In the genomic region with DNA sequence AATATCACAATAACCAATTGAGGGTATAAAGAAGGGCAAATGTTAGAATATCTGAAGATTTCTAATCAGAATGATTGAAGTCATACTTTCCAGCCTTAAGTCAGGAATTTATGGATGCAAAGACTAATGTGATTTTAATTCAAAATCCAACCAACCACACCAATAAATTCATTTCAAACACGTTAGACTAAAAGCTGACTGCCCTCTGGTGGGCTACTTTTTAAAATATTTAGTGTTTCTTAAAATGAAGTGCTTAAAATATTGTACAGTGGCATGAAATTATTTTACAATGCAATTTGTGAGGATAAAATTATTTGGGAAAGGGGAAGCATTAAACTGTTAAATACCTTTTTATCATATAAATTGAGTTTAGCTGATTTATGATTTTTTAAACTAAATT, we compare ENCODE assay signal across 13 mouse cellular contexts.
DNase-seq lines count a peak whose midpoint lies in the region; ATAC-seq and TF ChIP-seq lines count a peak whose summit lies in the region.
"Had no signal": no experiment of that assay in that cellular context is flagged by ENCODE, and none has a peak within 500 bp of the region (broad histone marks: within the 10 kb centered on the region; RNA-seq: fewer than 3 reads in every experiment).

No protein-coding gene starts in this region.

- peak; percentile 58 for TF ChIP-seq CTCF in heart, adult 2 months (IDR thresholded peaks at IDR 0.05)
- TF ChIP-seq CTCF in liver, postnatal 0 days (IDR thresholded peaks at IDR 0.05; ENCODE audit: low read depth) = peak; percentile 46

- H3K79me2 ChIP-seq in heart, adult 2 months (replicated peaks; ENCODE audit: control insufficient read depth, insufficient read depth, low read length) = no peaks in the 10 kb centered on the region

- WGBS in heart, adult 2 months = 24% methylated on average over 1 of the region's 1 CpGs
- 21% methylated on average over 1 of the region's 1 CpGs for WGBS in liver, postnatal 0 days (ENCODE audit: insufficient replicate concordance)
- WGBS in liver, embryonic 11.5 days = 47% methylated on average over 1 of the region's 1 CpGs

- H3K9ac ChIP-seq in heart, adult 2 months (ENCODE audit: low read depth, low read length) = no peak overlapping the region
- no peak overlapping the region for H3K9ac ChIP-seq in liver, postnatal 0 days (replicated peaks)
- H3K9ac ChIP-seq in liver, embryonic 11.5 days (ENCODE audit: low read depth, low read length) = no peak overlapping the region
- H3K9ac ChIP-seq: limb, embryonic 12.5 days; neural tube, embryonic 12.5 days had no signal

- no peak for DNase-seq in heart, adult 2 months
- DNase-seq in heart, postnatal 4 days = no peak
- DNase-seq in liver, postnatal 0 days = no peak
- no peak for DNase-seq in liver, embryonic 11.5 days (ENCODE audit: low spot score)
- peak; percentile 32 for DNase-seq in Muller cell, postnatal 12 days (ENCODE audit: inconsistent ontology term)
- DNase-seq in naive thymus-derived CD4-positive, alpha-beta T cell, adult 2 months (ENCODE audit: low read depth) = peak; percentile 59
- no peak for DNase-seq in spleen, adult 12 weeks (ENCODE audit: low spot score)
- DNase-seq: adrenal gland, postnatal 10 days; cerebellum, adult 11-12 months; gastrocnemius, postnatal 25 days; right cerebral cortex, postnatal 25 days had no signal

- H3K4me1 ChIP-seq in heart, adult 2 months (ENCODE audit: control insufficient read depth, insufficient read depth, low read length) = no peaks in the 10 kb centered on the region
- no peaks in the 10 kb centered on the region for H3K4me1 ChIP-seq in liver, postnatal 0 days (ENCODE audit: insufficient read depth)
- no peaks in the 10 kb centered on the region for H3K4me1 ChIP-seq in liver, embryonic 11.5 days (replicated peaks; ENCODE audit: control insufficient read depth, insufficient read depth, low read length)
- H3K4me1 ChIP-seq: limb, embryonic 12.5 days; neural tube, embryonic 12.5 days had no signal

- no peaks in the 10 kb centered on the region for H3K36me3 ChIP-seq in heart, adult 2 months (ENCODE audit: control insufficient read depth, insufficient read depth, low read length)
- no peaks in the 10 kb centered on the region for H3K36me3 ChIP-seq in liver, postnatal 0 days (replicated peaks; ENCODE audit: insufficient read depth, low read length)
- H3K36me3 ChIP-seq in liver, embryonic 11.5 days (ENCODE audit: control insufficient read depth, insufficient read depth, low read length) = no peaks in the 10 kb centered on the region
- H3K36me3 ChIP-seq: limb, embryonic 12.5 days; neural tube, embryonic 12.5 days had no signal

- H3K27ac ChIP-seq in heart, adult 2 months = no peak overlapping the region
- H3K27ac ChIP-seq in liver, postnatal 0 days (ENCODE audit: low read depth) = no peak overlapping the region
- H3K27ac ChIP-seq in liver, embryonic 11.5 days (ENCODE audit: low read depth, low read length) = no peak overlapping the region
- H3K27ac ChIP-seq: limb, embryonic 12.5 days; neural tube, embryonic 12.5 days had no signal

- no peak for TF ChIP-seq EP300 in heart, adult 2 months (IDR thresholded peaks at IDR 0.05; ENCODE audit: insufficient read depth, low read depth, low read length)
- TF ChIP-seq EP300 in liver, postnatal 0 days (IDR thresholded peaks at IDR 0.05; ENCODE audit: low read depth) = no peak

- no peaks in the 10 kb centered on the region for H3K9me3 ChIP-seq in liver, postnatal 0 days (ENCODE audit: low read length)
- H3K9me3 ChIP-seq in liver, embryonic 11.5 days (ENCODE audit: control insufficient read depth, low read length) = no peaks in the 10 kb centered on the region
- H3K9me3 ChIP-seq: neural tube, embryonic 12.5 days had no signal

- H3K4me3 ChIP-seq in heart, adult 2 months = no peak overlapping the region
- H3K4me3 ChIP-seq in liver, postnatal 0 days (ENCODE audit: low read depth, low read length) = no peak overlapping the region
- no peak overlapping the region for H3K4me3 ChIP-seq in liver, embryonic 11.5 days (ENCODE audit: low read depth, low read length)
- H3K4me3 ChIP-seq: limb, embryonic 12.5 days; neural tube, embryonic 12.5 days had no signal

- intact Hi-C loops in heart, adult 2 months (cut with DNase I) = loop anchor here (1.0 to 2.0 kb wide), 2 partner anchors 399 to 462 kb away; no protein-coding TSS in a partner anchor

- no peak for ATAC-seq in liver, postnatal 0 days
- no peak for ATAC-seq in liver, embryonic 11.5 days (replicated peaks; ENCODE audit: low FRiP score)

- TF ChIP-seq POLR2A in heart, adult 2 months (IDR thresholded peaks at IDR 0.05; ENCODE audit: insufficient read depth, low read depth, low read length) = no peak

- H3K4me2 ChIP-seq in liver, postnatal 0 days (ENCODE audit: low read depth, low read length) = no peak overlapping the region
- no peak overlapping the region for H3K4me2 ChIP-seq in liver, embryonic 11.5 days
- H3K4me2 ChIP-seq: limb, embryonic 12.5 days; neural tube, embryonic 12.5 days had no signal

- peaks cover 2% of the 10 kb centered on the region; the same call in 1 of the 2 replicates for H3K27me3 ChIP-seq in heart, adult 2 months (ENCODE audit: control insufficient read depth, insufficient read depth, low read length)
- peaks cover 8% of the 10 kb centered on the region; the same call in 1 of the 2 replicates for H3K27me3 ChIP-seq in liver, postnatal 0 days (ENCODE audit: insufficient read depth, low read length)
- H3K27me3 ChIP-seq in liver, embryonic 11.5 days (replicated peaks; ENCODE audit: control insufficient read depth, insufficient read depth, low read length) = peaks cover 17% of the 10 kb centered on the region

Comparison
In these comparisons a context has a peak if more than half of its experiments do, and no peak if none do; other contexts are left out.
1. DNase-seq: peak in Muller cell, postnatal 12 days (single experiment) and naive thymus-derived CD4-positive, alpha-beta T cell, adult 2 months (single experiment); none in heart, adult 2 months (0 of 2), heart, postnatal 4 days (single experiment), liver, postnatal 0 days (single experiment), liver, embryonic 11.5 days (single experiment) and spleen, adult 12 weeks (single experiment).